Mouse (Mus musculus) liver, embryonic 15.5 days (tissue): Measurements from ENCODE around the gene Emilin2. TPM values are rescaled to one million over a fixed set of nuclear protein-coding genes. Genes with fewer than 3 reads are reported as not detected.
A peak's percentile ranks its signal among the peaks of the same experiment; 100 is the strongest.

Source experiments
- ATAC-seq: fragments of 200-750 bp; cut with Nextera tagmentation; 2 replicates; pipeline ENCODE4 v1.8.0; 2017; ENCODE audit warnings: moderate number of reproducible peaks, mild to moderate bottlenecking, moderate library complexity; ENCODE audit not compliant: insufficient read depth
- H3K27ac ChIP-seq: fragments of 300-500 bp; sonication (generic); replicated peaks from 2 replicates; pipeline ENCODE4 v1.5.1; 2015; ENCODE audit warnings: mild to moderate bottlenecking, inconsistent platforms
- H3K27me3 ChIP-seq: fragments of 300-500 bp; sonication (generic); 2 replicates; pipeline ENCODE4 v1.6.1; 2015; ENCODE audit warnings: mild to moderate bottlenecking, inconsistent platforms
- H3K36me3 ChIP-seq: fragments of 300-500 bp; sonication (generic); replicated peaks from 2 replicates; pipeline ENCODE4 v1.6.1; 2015; ENCODE audit warnings: moderate library complexity, mild to moderate bottlenecking, inconsistent platforms
- H3K4me1 ChIP-seq: fragments of 300-500 bp; sonication (generic); replicated peaks from 2 replicates; pipeline ENCODE4 v1.6.1; 2015; ENCODE audit warnings: inconsistent platforms
- H3K4me2 ChIP-seq: fragments of 300-500 bp; sonication (generic); 2 replicates; pipeline ENCODE4 v1.6.1; 2015; ENCODE audit warnings: moderate library complexity, mild to moderate bottlenecking, inconsistent platforms
- H3K4me3 ChIP-seq: fragments of 300-500 bp; sonication (generic); replicated peaks from 2 replicates; pipeline ENCODE4 v1.5.1; 2015; ENCODE audit warnings: mild to moderate bottlenecking, inconsistent platforms
- H3K9ac ChIP-seq: fragments of 300-500 bp; sonication (generic); 2 replicates; pipeline ENCODE4 v1.6.1; 2015; ENCODE audit warnings: moderate library complexity, mild to moderate bottlenecking, inconsistent platforms
- H3K9me3 ChIP-seq: fragments of 300-500 bp; sonication (generic); replicated peaks from 2 replicates; pipeline ENCODE4 v1.6.1; 2016; ENCODE audit warnings: inconsistent platforms
- WGBS: fragments of 180-500 bp; shearing (Covaris S2); methylation state at CpG from one replicate; pipeline ENCODE4 v1.1.7; 2015; ENCODE audit warnings: mixed read lengths; ENCODE audit not compliant: insufficient replicate concordance; 5-methylcytosine and 5-hydroxymethylcytosine counted together
- polyA plus RNA-seq: library from polyadenylated mRNA; unstranded; fragments of >200 nt; fragmentation: Nextera tagmentation; extraction: Ambion mirVana; gene quantifications from 2 replicates; pipeline ENCODE4 v1.2.1, GENCODE M21; 2015

Emilin2 gene
- polyA plus RNA-seq, 1 experiment from 2014 or later: 23.9 TPM

GRCm38 (mm10) chr17:71264739-71265138, 47.0 kb downstream of the Emilin2 start:
- Histone ChIP-seq H3K4me2 (peak overlapping the region; percentile 53), H3K27me3 (no peaks in the 10 kb centered on the region), H3K36me3 (no peaks in the 10 kb centered on the region), H3K9me3 (no peaks in the 10 kb centered on the region), H3K4me3 (peak overlapping the region; percentile 34), H3K9ac (peak overlapping the region; percentile 26; the same call in 1 of the 2 replicates), H3K27ac (peak overlapping the region; percentile 89), H3K4me1 (peaks cover 98% of the 10 kb centered on the region)
- ATAC-seq: no peak
- 18% methylated on average over 4 of the region's 4 CpGs for WGBS

- H3K36me3 ChIP-seq: no peaks in the 10 kb centered on the region
- H3K27me3 ChIP-seq: no peaks in the 10 kb centered on the region
- peaks cover 98% of the 10 kb centered on the region for H3K4me1 ChIP-seq
- ATAC-seq: no peak
- peak overlapping the region; percentile 89 for H3K27ac ChIP-seq
- H3K9ac ChIP-seq: peak overlapping the region; percentile 33; the same call in 1 of the 2 replicates
- peak overlapping the region; percentile 53 for H3K4me2 ChIP-seq
- no peak overlapping the region for H3K4me3 ChIP-seq
- 19% methylated on average over 6 of the region's 6 CpGs for WGBS
- H3K9me3 ChIP-seq: no peaks in the 10 kb centered on the region
Observed at GRCm38 (mm10) chr17:71263136-71263535, 48.6 kb downstream of the Emilin2 start.

- 52% methylated on average over 3 of the region's 3 CpGs for WGBS
- Histone ChIP-seq H3K9me3 (no peaks in the 10 kb centered on the region), H3K4me2 (peak overlapping the region; percentile 72), H3K4me3 (no peak overlapping the region), H3K36me3 (peaks cover 15% of the 10 kb centered on the region), H3K9ac (peak overlapping the region; percentile 48; the same call in 1 of the 2 replicates), H3K4me1 (peaks cover 100% of the 10 kb centered on the region), H3K27ac (peak overlapping the region; percentile 89), H3K27me3 (no peaks in the 10 kb centered on the region)
- ATAC-seq: no peak
Observed at GRCm38 (mm10) chr17:71260658-71261057, 51.1 kb downstream of the Emilin2 start.

DNA sequence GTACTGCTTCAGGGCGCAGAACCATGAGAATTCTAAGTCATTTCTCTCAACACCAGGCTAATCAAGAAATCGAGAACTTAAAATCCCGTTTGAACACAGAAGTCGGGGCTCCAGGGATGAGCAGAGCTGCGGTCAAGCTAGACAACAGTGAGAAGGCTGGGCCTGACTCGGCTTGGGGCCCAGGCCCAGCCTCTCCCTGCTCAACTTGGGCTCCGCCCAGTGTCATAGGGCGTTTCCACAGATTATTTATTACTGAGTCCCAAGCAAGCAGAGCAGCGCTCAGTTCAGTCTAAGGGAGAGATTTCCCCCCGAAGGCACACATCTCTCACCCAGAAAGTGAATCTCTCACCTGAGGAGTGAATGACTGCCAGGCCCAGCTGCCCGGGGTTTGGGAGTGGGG, 52.1 kb downstream of the Emilin2 start:
- WGBS: 13% methylated on average over 11 of the region's 11 CpGs
- ATAC-seq: peak; percentile 91
- H3K36me3 ChIP-seq: peaks cover 22% of the 10 kb centered on the region
- peaks cover 99% of the 10 kb centered on the region for H3K4me1 ChIP-seq
- no peaks in the 10 kb centered on the region for H3K27me3 ChIP-seq
- H3K9me3 ChIP-seq: no peaks in the 10 kb centered on the region
- peak overlapping the region; percentile 38 for H3K4me3 ChIP-seq
- peak overlapping the region; percentile 72 for H3K4me2 ChIP-seq
- H3K9ac ChIP-seq: peak overlapping the region; percentile 48
- peak overlapping the region; percentile 89 for H3K27ac ChIP-seq

DNA sequence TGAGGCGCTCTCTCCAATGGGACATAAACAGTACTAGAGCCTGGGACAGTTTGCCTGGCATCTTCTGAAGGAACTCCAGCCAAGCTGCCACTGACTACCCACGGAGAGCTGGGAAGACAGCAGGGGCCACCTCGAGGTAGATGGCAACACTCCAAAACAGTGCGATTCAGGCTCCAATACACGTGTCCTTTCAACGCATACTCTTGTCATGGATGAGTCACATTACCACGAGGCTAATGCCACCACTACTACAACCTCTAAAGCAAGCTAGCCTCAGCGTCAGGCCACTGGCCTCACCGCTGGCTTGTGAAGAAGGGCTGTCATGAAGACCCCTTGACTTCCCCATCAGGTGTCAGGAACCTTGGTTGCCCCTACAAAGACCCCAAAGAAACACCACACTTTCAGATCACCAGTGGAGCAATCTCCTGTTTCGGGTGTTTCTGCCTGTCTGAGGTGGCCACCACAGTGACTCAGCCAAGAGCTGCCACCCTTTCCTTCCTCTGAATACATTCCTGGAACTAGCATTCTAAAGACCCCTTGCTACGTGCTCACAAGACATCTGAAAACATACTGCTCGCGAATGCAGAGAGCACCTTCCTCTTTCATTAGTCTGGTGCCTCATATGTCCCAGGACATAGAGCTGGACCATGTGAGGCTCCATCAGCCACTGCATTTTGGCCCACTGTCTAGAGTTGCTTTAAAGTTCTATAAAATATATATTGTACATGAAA, 54.8 kb downstream of the Emilin2 start:
- 45% methylated on average over 13 of the region's 13 CpGs for WGBS
- Histone ChIP-seq H3K36me3 (peaks cover 48% of the 10 kb centered on the region), H3K4me1 (peaks cover 83% of the 10 kb centered on the region), H3K27me3 (no peaks in the 10 kb centered on the region), H3K9me3 (no peaks in the 10 kb centered on the region), H3K9ac (peak overlapping the region; percentile 34; the same call in 1 of the 2 replicates), H3K4me2 (no peak overlapping the region), H3K27ac (peak overlapping the region; percentile 74), H3K4me3 (no peak overlapping the region)
- ATAC-seq: no peak

DNA sequence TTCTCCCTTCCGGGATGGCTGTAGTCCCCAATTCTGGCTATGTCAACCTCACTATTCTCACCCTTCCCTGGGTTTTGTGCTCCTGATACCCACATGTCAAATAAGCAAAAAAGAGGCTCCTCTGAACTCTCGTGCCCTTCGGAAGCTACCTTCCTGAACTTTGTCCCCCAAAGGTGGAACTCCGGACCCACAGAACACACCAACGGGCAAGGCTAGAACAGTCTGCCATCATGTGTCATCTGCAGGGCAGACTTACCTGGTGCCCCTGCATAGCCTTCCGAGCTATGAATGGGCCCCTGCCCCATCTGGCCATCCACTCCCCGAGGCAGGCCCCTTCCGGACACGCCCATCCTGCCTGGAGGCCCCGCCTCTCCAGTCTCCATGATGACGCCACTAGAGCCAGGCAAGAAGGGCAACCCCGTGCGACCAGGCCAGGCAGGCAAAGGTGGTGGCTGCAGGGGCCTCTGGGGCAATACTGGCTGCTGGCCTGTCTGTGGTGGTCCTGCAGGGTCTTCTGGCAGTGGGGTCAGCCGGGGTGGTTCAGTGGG, 55.6 kb downstream of the Emilin2 start:
- Histone ChIP-seq H3K27ac (peak overlapping the region; percentile 74), H3K9me3 (no peaks in the 10 kb centered on the region), H3K36me3 (peaks cover 56% of the 10 kb centered on the region), H3K4me2 (no peak overlapping the region), H3K27me3 (no peaks in the 10 kb centered on the region), H3K4me1 (peaks cover 81% of the 10 kb centered on the region), H3K9ac (peak overlapping the region; percentile 34; the same call in 1 of the 2 replicates), H3K4me3 (no peak overlapping the region)
- WGBS: 47% methylated on average over 14 of the region's 14 CpGs
- ATAC-seq: no peak

DNA sequence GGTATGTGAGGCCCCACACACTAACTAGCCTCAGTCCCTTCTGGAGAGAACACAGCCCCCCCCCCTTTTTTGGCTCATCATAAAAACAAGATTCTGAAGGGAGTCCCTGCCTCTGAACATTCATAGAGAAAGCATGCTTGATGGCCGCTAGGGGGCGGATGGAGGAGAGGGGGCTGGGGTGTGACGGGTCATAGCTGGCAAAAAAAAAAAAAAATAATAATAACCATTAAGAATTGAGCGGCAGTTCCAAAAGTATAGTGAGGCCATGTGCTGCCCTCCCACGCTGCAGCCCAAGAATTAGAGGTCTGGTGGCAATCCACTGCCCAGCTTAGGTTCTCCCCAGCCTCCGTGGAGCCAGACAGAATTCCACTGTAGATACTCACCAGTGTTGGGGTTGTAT, 57.0 kb downstream of the Emilin2 start:
- peaks cover 69% of the 10 kb centered on the region for H3K36me3 ChIP-seq
- no peak overlapping the region for H3K9ac ChIP-seq
- H3K4me1 ChIP-seq: peaks cover 81% of the 10 kb centered on the region
- no peak overlapping the region for H3K4me3 ChIP-seq
- ATAC-seq: no peak
- H3K4me2 ChIP-seq: no peak overlapping the region
- no peaks in the 10 kb centered on the region for H3K9me3 ChIP-seq
- H3K27ac ChIP-seq: peak overlapping the region; percentile 58
- H3K27me3 ChIP-seq: no peaks in the 10 kb centered on the region
- 40% methylated on average over 6 of the region's 6 CpGs for WGBS

DNA sequence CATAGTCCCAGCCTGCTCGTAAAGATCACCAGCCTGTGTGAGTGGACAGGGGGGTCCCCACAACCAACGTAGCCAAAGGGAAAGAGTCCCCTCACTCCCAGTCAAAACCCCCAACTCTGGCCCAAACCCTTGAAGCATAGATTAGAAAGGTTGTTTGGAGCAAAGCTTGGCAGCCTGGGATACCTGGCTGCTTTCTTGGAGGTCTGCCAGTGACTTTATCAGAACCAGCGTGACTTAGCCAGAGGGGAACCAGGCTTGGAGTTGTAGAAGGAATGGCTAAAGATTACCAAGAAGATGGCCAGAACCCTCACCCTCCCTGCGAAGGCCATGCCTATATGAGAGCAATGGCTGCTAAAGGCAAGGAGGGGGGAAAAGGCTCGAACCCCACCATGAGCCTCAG, 57.7 kb downstream of the Emilin2 start:
- H3K36me3 ChIP-seq: peaks cover 75% of the 10 kb centered on the region

GRCm38 (mm10) chr17:71253391-71253790, 58.4 kb downstream of the Emilin2 start:
- H3K27me3 ChIP-seq: no peaks in the 10 kb centered on the region
- H3K27ac ChIP-seq: peak overlapping the region; percentile 60; the same call in 1 of the 2 replicates
- H3K36me3 ChIP-seq: peaks cover 82% of the 10 kb centered on the region
- H3K9ac ChIP-seq: no peak overlapping the region
- 79% methylated on average over 2 of the region's 2 CpGs for WGBS
- H3K4me3 ChIP-seq: no peak overlapping the region
- H3K4me2 ChIP-seq: no peak overlapping the region
- H3K9me3 ChIP-seq: no peaks in the 10 kb centered on the region
- H3K4me1 ChIP-seq: peaks cover 68% of the 10 kb centered on the region
- no peak for ATAC-seq

More for the DNA sequence above, 57.7 kb downstream of the Emilin2 start:
- WGBS: 75% methylated on average over 5 of the region's 5 CpGs
- H3K4me2 ChIP-seq: no peak overlapping the region
- no peak overlapping the region for H3K9ac ChIP-seq
- peak overlapping the region; percentile 58 for H3K27ac ChIP-seq
- no peak overlapping the region for H3K4me3 ChIP-seq
- peaks cover 75% of the 10 kb centered on the region for H3K4me1 ChIP-seq
- H3K27me3 ChIP-seq: no peaks in the 10 kb centered on the region
- no peak for ATAC-seq
- H3K9me3 ChIP-seq: no peaks in the 10 kb centered on the region

DNA sequence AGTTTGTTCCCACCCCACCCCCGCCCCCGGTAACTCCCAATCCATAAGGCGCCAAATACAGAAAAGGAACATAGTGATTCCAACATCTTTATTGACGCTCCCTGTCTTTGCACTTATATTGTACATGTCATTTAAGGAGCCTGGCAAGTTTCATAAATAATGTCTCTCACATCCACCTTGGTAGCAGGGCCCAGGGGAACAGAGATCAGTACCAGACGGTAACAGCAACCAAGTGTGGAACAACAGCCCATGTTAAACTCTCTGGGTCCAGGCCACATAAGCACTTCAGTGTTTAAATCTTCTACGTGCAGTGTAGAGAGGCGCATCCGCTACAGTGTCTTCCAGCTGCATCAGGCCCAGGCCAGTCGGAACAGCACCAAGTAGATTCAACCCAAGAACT, 59.7 kb downstream of the Emilin2 start:
- H3K27ac ChIP-seq: peak overlapping the region; percentile 60
- H3K9ac ChIP-seq: no peak overlapping the region
- H3K36me3 ChIP-seq: peaks cover 94% of the 10 kb centered on the region
- no peak overlapping the region for H3K4me3 ChIP-seq
- WGBS: 92% methylated on average over 9 of the region's 9 CpGs
- no peaks in the 10 kb centered on the region for H3K27me3 ChIP-seq
- H3K4me2 ChIP-seq: no peak overlapping the region
- ATAC-seq: no peak
- no peaks in the 10 kb centered on the region for H3K9me3 ChIP-seq
- H3K4me1 ChIP-seq: peaks cover 55% of the 10 kb centered on the region

DNA sequence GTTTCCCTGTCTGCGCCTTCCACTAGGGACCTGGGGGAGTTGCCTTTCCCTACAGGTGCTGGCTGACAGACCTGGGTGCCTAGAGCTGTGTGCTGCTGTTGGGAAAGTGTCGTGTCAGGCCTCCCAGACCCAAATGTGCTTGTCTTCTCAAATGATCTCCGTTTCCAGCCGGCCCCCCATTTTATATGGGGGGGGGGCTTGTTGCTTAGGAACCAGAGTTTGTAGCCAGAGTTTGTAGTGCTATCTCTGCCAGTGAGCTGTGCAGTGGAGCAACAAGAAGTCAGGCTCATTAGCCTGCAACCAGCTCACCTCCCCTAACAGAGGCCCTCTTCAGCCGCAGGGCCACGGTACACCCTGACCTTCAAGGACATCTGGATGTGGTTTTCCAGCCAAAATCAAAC, 60.2 kb downstream of the Emilin2 start:
- H3K4me2 ChIP-seq: no peak overlapping the region
- H3K4me3 ChIP-seq: no peak overlapping the region
- 63% methylated on average over 6 of the region's 6 CpGs for WGBS
- no peak overlapping the region for H3K9ac ChIP-seq
- ATAC-seq: no peak
- no peaks in the 10 kb centered on the region for H3K27me3 ChIP-seq
- H3K27ac ChIP-seq: peak overlapping the region; percentile 60
- peaks cover 94% of the 10 kb centered on the region for H3K36me3 ChIP-seq
- H3K9me3 ChIP-seq: no peaks in the 10 kb centered on the region
- H3K4me1 ChIP-seq: peaks cover 50% of the 10 kb centered on the region
